9 mouse cellular contexts compared by ENCODE assay signal in the genomic region with DNA sequence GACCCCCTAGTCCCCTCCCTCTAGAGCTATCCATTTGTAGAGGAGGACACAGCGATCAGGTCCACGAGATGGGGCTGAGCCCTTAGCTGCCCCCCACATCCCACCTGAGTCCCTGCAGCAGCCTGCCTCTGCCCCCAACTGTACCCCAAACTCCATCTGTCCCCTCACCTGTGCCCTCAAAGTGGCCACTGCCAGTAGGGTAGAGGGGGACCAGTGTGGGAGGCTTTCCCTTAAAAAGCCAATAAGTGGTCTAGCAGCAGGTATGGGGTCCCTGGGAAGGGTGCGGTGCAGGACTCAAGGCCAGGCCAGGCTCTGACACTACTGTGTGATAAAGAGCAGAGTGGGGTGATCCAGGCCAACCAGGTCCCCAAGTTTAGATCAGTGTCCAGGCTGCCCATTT. TPM values are rescaled to one million over a fixed set of nuclear protein-coding genes. Genes with fewer than 3 reads are reported as not detected.
DNase-seq lines count a peak whose midpoint lies in the region; ATAC-seq lines count a peak whose summit lies in the region.
"Had no signal": no experiment of that assay in that cellular context is flagged by ENCODE, and none has a peak within 500 bp of the region (broad histone marks: within the 10 kb centered on the region; RNA-seq: fewer than 3 reads in every experiment).

No protein-coding gene starts in this region.

- no peak overlapping the region for H3K27ac ChIP-seq in heart, embryonic 12.5 days (ENCODE audit: poor library complexity, severe bottlenecking)
- no peak overlapping the region for H3K27ac ChIP-seq in intestine, embryonic 16.5 days (ENCODE audit: low read length)
- no peak overlapping the region for H3K27ac ChIP-seq in neural tube, embryonic 15.5 days (replicated peaks)

- 39% methylated on average over 3 of the region's 3 CpGs for WGBS in heart, embryonic 12.5 days
- WGBS in intestine, embryonic 16.5 days, result 35% methylated on average over 3 of the region's 3 CpGs
- WGBS in neural tube, embryonic 15.5 days, result 39% methylated on average over 3 of the region's 3 CpGs

- H3K9me3 ChIP-seq in heart, embryonic 12.5 days (replicated peaks), result no peaks in the 10 kb centered on the region
- no peaks in the 10 kb centered on the region for H3K9me3 ChIP-seq in intestine, embryonic 16.5 days (ENCODE audit: control insufficient read depth, low read length)
- no peaks in the 10 kb centered on the region for H3K9me3 ChIP-seq in neural tube, embryonic 15.5 days (replicated peaks)

- DNase-seq in heart, adult 18-20 months, result no peak
- DNase-seq in testis, postnatal 14 days (ENCODE audit: low spot score), result peak; percentile 11
- no peak for DNase-seq in testis, postnatal 10 days (ENCODE audit: low spot score)
- DNase-seq in thymus, postnatal 0 days (ENCODE audit: low spot score), result no peak

- no peak for ATAC-seq in heart, embryonic 12.5 days (ENCODE audit: insufficient number of reproducible peaks, low FRiP score)
- ATAC-seq in intestine, embryonic 16.5 days, result no peak
- no peak for ATAC-seq in neural tube, embryonic 15.5 days (ENCODE audit: low FRiP score)
- ATAC-seq in monocyte, adult 5-6 weeks (replicated peaks; ENCODE audit: insufficient number of reproducible peaks, low FRiP score, low TSS enrichment, poor library complexity, severe bottlenecking), result no peak

- H3K4me2 ChIP-seq in heart, embryonic 12.5 days, result peak overlapping the region; percentile 90
- peak overlapping the region; percentile 78 for H3K4me2 ChIP-seq in intestine, embryonic 16.5 days (ENCODE audit: low read depth, low read length)
- H3K4me2 ChIP-seq in neural tube, embryonic 15.5 days, result peak overlapping the region; percentile 81

- H3K9ac ChIP-seq in heart, embryonic 12.5 days, result peak overlapping the region; percentile 84
- H3K9ac ChIP-seq in intestine, embryonic 16.5 days (ENCODE audit: low read depth, low read length), result peak overlapping the region; percentile 81; the same call in 1 of the 2 replicates
- H3K9ac ChIP-seq in neural tube, embryonic 15.5 days (replicated peaks), result peak overlapping the region; percentile 55

- H3K36me3 ChIP-seq in heart, embryonic 12.5 days, result no peaks in the 10 kb centered on the region
- H3K36me3 ChIP-seq in intestine, embryonic 16.5 days (ENCODE audit: control insufficient read depth, insufficient read depth, low read length), result no peaks in the 10 kb centered on the region
- H3K36me3 ChIP-seq in neural tube, embryonic 15.5 days, result no peaks in the 10 kb centered on the region

- peaks cover 51% of the 10 kb centered on the region for H3K4me1 ChIP-seq in heart, embryonic 12.5 days (replicated peaks)
- peaks cover 50% of the 10 kb centered on the region for H3K4me1 ChIP-seq in intestine, embryonic 16.5 days (ENCODE audit: control insufficient read depth, insufficient read depth, low read length)
- peaks cover 67% of the 10 kb centered on the region for H3K4me1 ChIP-seq in neural tube, embryonic 15.5 days

- peak overlapping the region; percentile 65 for H3K4me3 ChIP-seq in heart, embryonic 12.5 days
- peak overlapping the region; percentile 66 for H3K4me3 ChIP-seq in intestine, embryonic 16.5 days (ENCODE audit: low read length)
- peak overlapping the region; percentile 46 for H3K4me3 ChIP-seq in neural tube, embryonic 15.5 days (replicated peaks)

- peaks cover 4% of the 10 kb centered on the region; the same call in 1 of the 2 replicates for H3K27me3 ChIP-seq in heart, embryonic 12.5 days (replicated peaks)
- H3K27me3 ChIP-seq in intestine, embryonic 16.5 days (replicated peaks; ENCODE audit: control insufficient read depth, insufficient read depth, low read length), result peaks cover 7% of the 10 kb centered on the region; the same call in 1 of the 2 replicates
- H3K27me3 ChIP-seq in neural tube, embryonic 15.5 days (replicated peaks), result peaks cover 13% of the 10 kb centered on the region

RNA-seq across cellular contexts. Expression of a gene that starts 28.1 kb away (rescaled TPM):
- polyA plus RNA-seq in heart, embryonic 12.5 days (2016; fragmentation: Nextera tagmentation; extraction: Ambion mirVana), result 39.3 and 40.7 TPM in 2 replicates
- total RNA-seq in heart, adult 18-20 months (2021), result 10 to 100 TPM; 91.0 to 93.4 TPM
- 49.8 and 55.8 TPM in 2 replicates for polyA plus RNA-seq in intestine, embryonic 16.5 days (2015; fragmentation: Nextera tagmentation; extraction: Ambion mirVana)
- polyA plus RNA-seq in neural tube, embryonic 15.5 days (2015; fragmentation: Nextera tagmentation; extraction: Ambion mirVana), result 35.0 and 35.8 TPM in 2 replicates
- polyA plus RNA-seq in thymus, postnatal 0 days (2015; fragmentation: Nextera tagmentation; extraction: Ambion mirVana), result 21.5 and 21.9 TPM in 2 replicates
- total RNA-seq in monocyte, adult 5-6 weeks (2017), result 4.1 to 7.6 TPM (median 5.1 TPM) in 3 replicates

RNA-seq across cellular contexts. Expression of a gene that starts 34.5 kb away (rescaled TPM):
- 2.9 and 4.3 TPM in 2 replicates for polyA plus RNA-seq in heart, embryonic 12.5 days (2016; fragmentation: Nextera tagmentation; extraction: Ambion mirVana)
- 1 to 10 TPM; 1.9 to 2.2 TPM for total RNA-seq in heart, adult 18-20 months (2021)
- 426 and 504 TPM in 2 replicates for polyA plus RNA-seq in intestine, embryonic 16.5 days (2015; fragmentation: Nextera tagmentation; extraction: Ambion mirVana)
- polyA plus RNA-seq in neural tube, embryonic 15.5 days (2015; fragmentation: Nextera tagmentation; extraction: Ambion mirVana), result 2.5 and 9.3 TPM in 2 replicates
- 12.5 and 14.0 TPM in 2 replicates for polyA plus RNA-seq in thymus, postnatal 0 days (2015; fragmentation: Nextera tagmentation; extraction: Ambion mirVana)
- total RNA-seq in monocyte, adult 5-6 weeks (2017), result 3.9 to 7.9 TPM (median 6.3 TPM) in 3 replicates
- total RNA-seq: gastrocnemius, adult 8-10 months had no signal

RNA-seq across cellular contexts. Expression of a gene that starts 38.5 kb away (rescaled TPM):
- polyA plus RNA-seq in heart, embryonic 12.5 days (2016; fragmentation: Nextera tagmentation; extraction: Ambion mirVana), result 1.2 and 1.8 TPM in 2 replicates
- total RNA-seq in heart, adult 18-20 months (2021), result under 1 TPM in 1 of 2 experiments, not detected in 1; 0.51 TPM
- 0.55 and 1.8 TPM in 2 replicates for polyA plus RNA-seq in intestine, embryonic 16.5 days (2015; fragmentation: Nextera tagmentation; extraction: Ambion mirVana)
- polyA plus RNA-seq in neural tube, embryonic 15.5 days (2015; fragmentation: Nextera tagmentation; extraction: Ambion mirVana), result 3.4 and 3.6 TPM in 2 replicates
- 0.72 and 1.5 TPM in 2 replicates for polyA plus RNA-seq in thymus, postnatal 0 days (2015; fragmentation: Nextera tagmentation; extraction: Ambion mirVana)
- total RNA-seq in monocyte, adult 5-6 weeks (2017), result not detected in 3 replicates

RNA-seq across cellular contexts. Expression of a gene that starts 43.1 kb away (rescaled TPM):
- 1.9 and 2.2 TPM in 2 replicates for polyA plus RNA-seq in heart, embryonic 12.5 days (2016; fragmentation: Nextera tagmentation; extraction: Ambion mirVana)
- total RNA-seq in heart, adult 18-20 months (2021), result 1 to 10 TPM in 1 of 2 experiments, under 1 TPM in 1; 0.65 to 2.3 TPM
- 2.9 and 3.7 TPM in 2 replicates for polyA plus RNA-seq in intestine, embryonic 16.5 days (2015; fragmentation: Nextera tagmentation; extraction: Ambion mirVana)
- polyA plus RNA-seq in neural tube, embryonic 15.5 days (2015; fragmentation: Nextera tagmentation; extraction: Ambion mirVana), result 5.7 and 7.2 TPM in 2 replicates
- polyA plus RNA-seq in thymus, postnatal 0 days (2015; fragmentation: Nextera tagmentation; extraction: Ambion mirVana), result 2.3 TPM in 2 replicates
- 2.3 to 3.7 TPM in 2 of 3 replicates, not detected in the other for total RNA-seq in monocyte, adult 5-6 weeks (2017)

RNA-seq across cellular contexts. Expression of a gene that starts 43.1 kb away (rescaled TPM):
- 66.7 and 66.9 TPM in 2 replicates for polyA plus RNA-seq in heart, embryonic 12.5 days (2016; fragmentation: Nextera tagmentation; extraction: Ambion mirVana)
- 10 to 100 TPM; 49.9 to 59.6 TPM for total RNA-seq in heart, adult 18-20 months (2021)
- 102 and 109 TPM in 2 replicates for polyA plus RNA-seq in intestine, embryonic 16.5 days (2015; fragmentation: Nextera tagmentation; extraction: Ambion mirVana)
- 101 TPM in 2 replicates for polyA plus RNA-seq in neural tube, embryonic 15.5 days (2015; fragmentation: Nextera tagmentation; extraction: Ambion mirVana)
- polyA plus RNA-seq in thymus, postnatal 0 days (2015; fragmentation: Nextera tagmentation; extraction: Ambion mirVana), result 71.3 and 78.7 TPM in 2 replicates
- 18.6 to 22.3 TPM (median 20.9 TPM) in 3 replicates for total RNA-seq in monocyte, adult 5-6 weeks (2017)

Comparison
In these comparisons a context has a peak if more than half of its experiments do, and no peak if none do; other contexts are left out.
1. RNA of a gene that starts 34.5 kb away (polyA plus RNA-seq): 426 to 504 TPM in intestine, embryonic 16.5 days; 12.5 to 14.0 TPM in thymus, postnatal 0 days, 2.9 to 4.3 TPM in heart, embryonic 12.5 days and 2.5 to 9.3 TPM in neural tube, embryonic 15.5 days; every median in the first group is over 10 times any median in the second.
2. Peak in every context shown above with its lines, with median percentiles within 50 percentile points of each other: H3K4me2 ChIP-seq, H3K4me3 ChIP-seq and H3K9ac ChIP-seq.